Mouse (Mus musculus) liver, embryonic 15.5 days (tissue): ENCODE measurements around the gene Snip1. TPM values are rescaled to one million over a fixed set of nuclear protein-coding genes. Genes with fewer than 3 reads are reported as not detected.

Experiments used
- ATAC-seq: fragments of 200-750 bp; cut with Nextera tagmentation; 2 replicates; pipeline ENCODE4 v1.8.0; 2017; ENCODE audit warnings: moderate number of reproducible peaks, mild to moderate bottlenecking, moderate library complexity; ENCODE audit not compliant: insufficient read depth
- H3K27ac ChIP-seq: fragments of 300-500 bp; sonication (generic); replicated peaks from 2 replicates; pipeline ENCODE4 v1.5.1; 2015; ENCODE audit warnings: mild to moderate bottlenecking, inconsistent platforms
- H3K27me3 ChIP-seq: fragments of 300-500 bp; sonication (generic); 2 replicates; pipeline ENCODE4 v1.6.1; 2015; ENCODE audit warnings: mild to moderate bottlenecking, inconsistent platforms
- H3K36me3 ChIP-seq: fragments of 300-500 bp; sonication (generic); replicated peaks from 2 replicates; pipeline ENCODE4 v1.6.1; 2015; ENCODE audit warnings: moderate library complexity, mild to moderate bottlenecking, inconsistent platforms
- H3K4me1 ChIP-seq: fragments of 300-500 bp; sonication (generic); replicated peaks from 2 replicates; pipeline ENCODE4 v1.6.1; 2015; ENCODE audit warnings: inconsistent platforms
- H3K4me2 ChIP-seq: fragments of 300-500 bp; sonication (generic); 2 replicates; pipeline ENCODE4 v1.6.1; 2015; ENCODE audit warnings: moderate library complexity, mild to moderate bottlenecking, inconsistent platforms
- H3K4me3 ChIP-seq: fragments of 300-500 bp; sonication (generic); replicated peaks from 2 replicates; pipeline ENCODE4 v1.5.1; 2015; ENCODE audit warnings: mild to moderate bottlenecking, inconsistent platforms
- H3K9ac ChIP-seq: fragments of 300-500 bp; sonication (generic); 2 replicates; pipeline ENCODE4 v1.6.1; 2015; ENCODE audit warnings: moderate library complexity, mild to moderate bottlenecking, inconsistent platforms
- H3K9me3 ChIP-seq: fragments of 300-500 bp; sonication (generic); replicated peaks from 2 replicates; pipeline ENCODE4 v1.6.1; 2016; ENCODE audit warnings: inconsistent platforms
- WGBS: fragments of 180-500 bp; shearing (Covaris S2); methylation state at CpG from one replicate; pipeline ENCODE4 v1.1.7; 2015; ENCODE audit warnings: mixed read lengths; ENCODE audit not compliant: insufficient replicate concordance; 5-methylcytosine and 5-hydroxymethylcytosine counted together
- polyA plus RNA-seq: library from polyadenylated mRNA; unstranded; fragments of >200 nt; fragmentation: Nextera tagmentation; extraction: Ambion mirVana; gene quantifications from 2 replicates; pipeline ENCODE4 v1.2.1, GENCODE M21; 2015

Snip1 gene
- 14.2 and 15.1 TPM in 2 replicates for polyA plus RNA-seq

GRCm38 (mm10) chr4:125066490-125067370, at the start of gene Snip1:
Gene Snip1 (plus strand): TSS chr4:125066672.
- Histone ChIP-seq H3K27me3 (peaks cover 16% of the 10 kb centered on the region), H3K27ac (peak within 1 kb of the TSS; percentile 81), H3K4me2 (peak within 1 kb of the TSS; percentile 96), H3K36me3 (peaks cover 43% of the 10 kb centered on the region), H3K9ac (peak within 1 kb of the TSS; percentile 84), H3K9me3 (no peaks in the 10 kb centered on the region), H3K4me1 (peaks cover 25% of the 10 kb centered on the region), H3K4me3 (peak within 1 kb of the TSS; percentile 92)
- ATAC-seq, result peak; percentile 94
- WGBS, result under 1% methylated on average over 78 of the region's 78 CpGs

GRCm38 (mm10) chr4:125017431-125017830, 49.0 kb upstream of the Snip1 start:
- Histone ChIP-seq H3K9ac (no peak overlapping the region), H3K4me1 (no peaks in the 10 kb centered on the region), H3K27ac (no peak overlapping the region), H3K4me2 (no peak overlapping the region), H3K4me3 (no peak overlapping the region), H3K27me3 (peaks cover 35% of the 10 kb centered on the region), H3K36me3 (no peaks in the 10 kb centered on the region), H3K9me3 (no peaks in the 10 kb centered on the region)
- ATAC-seq, result no peak
- WGBS, result 61% methylated on average over 11 of the region's 11 CpGs

- Histone ChIP-seq H3K9me3 (no peaks in the 10 kb centered on the region), H3K4me1 (no peaks in the 10 kb centered on the region), H3K4me2 (no peak overlapping the region), H3K27me3 (peaks cover 46% of the 10 kb centered on the region), H3K36me3 (no peaks in the 10 kb centered on the region), H3K4me3 (no peak overlapping the region), H3K27ac (no peak overlapping the region), H3K9ac (no peak overlapping the region)
- 21% methylated on average over 11 of the region's 11 CpGs for WGBS
- no peak for ATAC-seq
Observed at GRCm38 (mm10) chr4:125020780-125021538, 45.5 kb upstream of the Snip1 start.

GRCm38 (mm10) chr4:125029891-125030614, 36.4 kb upstream of the Snip1 start:
- ATAC-seq, result peak; percentile 98
- Histone ChIP-seq H3K27me3 (peaks cover 30% of the 10 kb centered on the region), H3K9me3 (no peaks in the 10 kb centered on the region), H3K4me3 (peak overlapping the region; percentile 94), H3K27ac (peak overlapping the region; percentile 74), H3K4me1 (peaks cover 32% of the 10 kb centered on the region), H3K36me3 (peaks cover 16% of the 10 kb centered on the region), H3K9ac (peak overlapping the region; percentile 82), H3K4me2 (peak overlapping the region; percentile 95)
- WGBS, result under 1% methylated on average over 50 of the region's 50 CpGs

- Histone ChIP-seq H3K4me2 (no peak overlapping the region), H3K27me3 (no peaks in the 10 kb centered on the region), H3K4me3 (no peak overlapping the region), H3K27ac (no peak overlapping the region), H3K9ac (no peak overlapping the region), H3K36me3 (peaks cover 48% of the 10 kb centered on the region), H3K9me3 (no peaks in the 10 kb centered on the region), H3K4me1 (peaks cover 57% of the 10 kb centered on the region)
- no peak for ATAC-seq
- 85% methylated on average over 4 of the region's 4 CpGs for WGBS
Observed at GRCm38 (mm10) chr4:125034341-125034740, 32.1 kb upstream of the Snip1 start.

- H3K4me3 ChIP-seq, result no peak overlapping the region
- peaks cover 97% of the 10 kb centered on the region for H3K36me3 ChIP-seq
- no peaks in the 10 kb centered on the region for H3K27me3 ChIP-seq
- no peak overlapping the region for H3K9ac ChIP-seq
- H3K27ac ChIP-seq, result no peak overlapping the region
- no peak for ATAC-seq
- H3K4me1 ChIP-seq, result peaks cover 7% of the 10 kb centered on the region
- H3K4me2 ChIP-seq, result no peak overlapping the region
- H3K9me3 ChIP-seq, result no peaks in the 10 kb centered on the region
- WGBS, result 74% methylated on average over 7 of the region's 7 CpGs
Observed at GRCm38 (mm10) chr4:125044454-125044853, 22.0 kb upstream of the Snip1 start.

- ATAC-seq, result no peak
- Histone ChIP-seq H3K27ac (0 out of 2 replicates have a peak overlapping the region, but pooled peaks have one; percentile 38), H3K36me3 (peaks cover 55% of the 10 kb centered on the region)
Observed at GRCm38 (mm10) chr4:125055385-125055784, 11.1 kb upstream of the Snip1 start.

GRCm38 (mm10) chr4:125056476-125056875, 10.0 kb upstream of the Snip1 start:
- H3K4me1 ChIP-seq, result peaks cover 11% of the 10 kb centered on the region
- no peaks in the 10 kb centered on the region for H3K9me3 ChIP-seq
- no peak overlapping the region for H3K27ac ChIP-seq
- no peak for ATAC-seq
- no peak overlapping the region for H3K4me2 ChIP-seq
- 73% methylated on average over 4 of the region's 4 CpGs for WGBS
- no peak overlapping the region for H3K9ac ChIP-seq
- H3K36me3 ChIP-seq, result peaks cover 45% of the 10 kb centered on the region
- H3K4me3 ChIP-seq, result no peak overlapping the region
- no peaks in the 10 kb centered on the region for H3K27me3 ChIP-seq

More at GRCm38 (mm10) chr4:125055385-125055784, 11.1 kb upstream of the Snip1 start:
- no peak overlapping the region for H3K4me2 ChIP-seq
- H3K4me3 ChIP-seq, result no peak overlapping the region
- H3K27me3 ChIP-seq, result no peaks in the 10 kb centered on the region
- 66% methylated on average over 9 of the region's 9 CpGs for WGBS
- H3K4me1 ChIP-seq, result peaks cover 11% of the 10 kb centered on the region
- H3K9me3 ChIP-seq, result no peaks in the 10 kb centered on the region
- no peak overlapping the region for H3K9ac ChIP-seq

GRCm38 (mm10) chr4:125057273-125057672, 9.2 kb upstream of the Snip1 start:
- ATAC-seq, result no peak
- no peak overlapping the region for H3K27ac ChIP-seq
- H3K4me3 ChIP-seq, result no peak overlapping the region
- H3K27me3 ChIP-seq, result no peaks in the 10 kb centered on the region
- H3K4me2 ChIP-seq, result no peak overlapping the region
- H3K9ac ChIP-seq, result no peak overlapping the region
- H3K9me3 ChIP-seq, result no peaks in the 10 kb centered on the region
- peaks cover 37% of the 10 kb centered on the region for H3K36me3 ChIP-seq
- 22% methylated on average over 3 of the region's 3 CpGs for WGBS
- H3K4me1 ChIP-seq, result peaks cover 11% of the 10 kb centered on the region

GRCm38 (mm10) chr4:125058033-125058432, 8.4 kb upstream of the Snip1 start:
- Histone ChIP-seq H3K4me2 (no peak overlapping the region), H3K27me3 (no peaks in the 10 kb centered on the region), H3K4me1 (peaks cover 11% of the 10 kb centered on the region), H3K4me3 (no peak overlapping the region), H3K9me3 (no peaks in the 10 kb centered on the region), H3K9ac (no peak overlapping the region), H3K27ac (no peak overlapping the region), H3K36me3 (peaks cover 30% of the 10 kb centered on the region)
- no peak for ATAC-seq
- WGBS, result 59% methylated on average over 5 of the region's 5 CpGs
